Mouse (Mus musculus) spleen, adult 2 months (tissue): Measurements from ENCODE around the gene Mill2. TPM values are rescaled to one million over a fixed set of nuclear protein-coding genes. Genes with fewer than 3 reads are reported as not detected.

ENCODE experiments used
- DNase-seq, 2 experiments: peaks; one replicate each; pipeline versions ENCODE4 v3.0.0 to v3.0.0-alpha.2; 2012 to 2021; ENCODE audit warnings: low spot score in 2 of 2, low read depth in 1 of 2
- H3K27ac ChIP-seq: fragments of 200-500 bp; 2 replicates; pipeline ENCODE4 v1.5.1; 2012; ENCODE audit warnings: low read length, inconsistent platforms; ENCODE audit not compliant: insufficient read depth
- H3K27me3 ChIP-seq: fragments of 200-500 bp; 2 replicates; pipeline ENCODE4 v1.6.1; 2012; ENCODE audit warnings: mild to moderate bottlenecking, moderate library complexity, low read length, inconsistent platforms; ENCODE audit not compliant: control insufficient read depth, insufficient read depth
- H3K36me3 ChIP-seq: fragments of 200-500 bp; 2 replicates; pipeline ENCODE4 v1.6.1; 2012; ENCODE audit warnings: mild to moderate bottlenecking, low read length, inconsistent platforms; ENCODE audit not compliant: control insufficient read depth, insufficient read depth
- H3K4me1 ChIP-seq: fragments of 200-500 bp; 2 replicates; pipeline ENCODE4 v1.6.1; 2011; ENCODE audit warnings: inconsistent platforms; ENCODE audit not compliant: control insufficient read depth, insufficient read depth, insufficient read length
- H3K4me3 ChIP-seq: fragments of 200-500 bp; 2 replicates; pipeline ENCODE4 v1.5.1; 2011; ENCODE audit warnings: mild to moderate bottlenecking, inconsistent platforms; ENCODE audit not compliant: insufficient read depth, insufficient read length; ENCODE audit errors: extremely low read depth
- CTCF ChIP-seq: fragments of 200-500 bp; IDR thresholded peaks from 2 replicates; pipeline ENCODE4 v1.5.1; 2011; ENCODE audit warnings: mild to moderate bottlenecking, inconsistent platforms; ENCODE audit not compliant: insufficient read depth, insufficient read length, insufficient replicate concordance; ENCODE audit errors: extremely low read depth
- POLR2A ChIP-seq: fragments of 200-500 bp; IDR thresholded peaks from 2 replicates; pipeline ENCODE4 v1.6.1; 2011; ENCODE audit warnings: low read depth, low read length, inconsistent platforms
- WGBS: fragments of 180-500 bp; shearing (Covaris S2); methylation state at CpG from one replicate; pipeline ENCODE4 v1.1.7; 2018; 5-methylcytosine and 5-hydroxymethylcytosine counted together
- polyA plus RNA-seq: library from polyadenylated mRNA; depleted of rRNA; stranded (reverse); fragments of >200 nt; gene quantifications from 2 replicates; pipeline ENCODE4 v1.2.3, GENCODE M21; 2012

The Mill2 gene
- polyA plus RNA-seq, 1 experiment: 2.4 TPM

DNA sequence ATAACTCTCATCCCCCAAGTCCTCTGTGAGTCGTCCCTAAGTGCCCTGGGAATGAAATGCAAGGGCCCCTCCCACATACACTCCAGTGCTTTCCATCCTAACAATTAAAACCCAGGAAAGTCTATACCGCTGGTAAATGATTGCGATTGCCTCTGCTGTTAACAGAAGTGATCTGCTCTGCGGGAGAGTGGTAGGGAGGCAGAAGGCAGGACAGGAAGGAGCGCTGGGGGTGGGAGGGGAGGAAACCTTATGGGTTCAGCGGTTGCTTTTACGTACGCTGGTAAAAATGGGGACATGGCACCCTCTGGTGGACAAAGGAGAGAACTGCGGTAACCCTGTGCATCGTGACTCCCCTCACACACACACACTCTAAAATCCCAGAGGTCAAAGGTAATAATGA, 33.5 kb downstream of the Mill2 start:
- DNase-seq: peak; percentile 63 to 64
- peak overlapping the region; percentile 13; the same call in 1 of the 2 replicates for H3K4me3 ChIP-seq
- no peak overlapping the region for H3K27ac ChIP-seq
- no peaks in the 10 kb centered on the region for H3K4me1 ChIP-seq
- TF ChIP-seq CTCF (peak; percentile 85; the same call in 1 of the 2 replicates), POLR2A (no peak)
- H3K27me3 ChIP-seq: no peaks in the 10 kb centered on the region
- under 1% methylated on average over 10 of the region's 10 CpGs for WGBS
- H3K36me3 ChIP-seq: no peaks in the 10 kb centered on the region

DNA sequence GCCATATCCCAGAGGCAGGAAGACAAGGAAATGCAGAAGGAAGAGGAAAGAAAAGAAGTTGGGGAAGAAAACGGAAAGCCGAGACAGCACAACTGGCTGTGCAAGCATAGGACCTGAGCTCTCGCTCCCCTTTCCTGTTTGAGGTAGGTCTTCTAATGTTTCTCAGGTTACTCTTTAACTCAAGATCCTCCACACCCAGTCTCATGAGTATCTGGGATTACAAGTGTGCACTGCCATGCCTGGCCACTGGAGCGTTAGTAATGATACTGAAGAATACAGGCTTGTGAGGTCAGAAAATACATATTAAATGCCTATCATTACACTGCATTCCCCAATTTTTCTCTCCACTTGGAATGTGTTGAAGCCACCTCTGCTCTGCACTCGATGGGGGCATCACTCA, 35.6 kb downstream of the Mill2 start:
- WGBS: 77% methylated on average over 5 of the region's 5 CpGs
- no peaks in the 10 kb centered on the region for H3K4me1 ChIP-seq
- H3K27ac ChIP-seq: no peak overlapping the region
- no peak for DNase-seq
- no peak for TF ChIP-seq POLR2A
- no peaks in the 10 kb centered on the region for H3K36me3 ChIP-seq
- H3K4me3 ChIP-seq: no peak overlapping the region
- H3K27me3 ChIP-seq: no peaks in the 10 kb centered on the region

DNA sequence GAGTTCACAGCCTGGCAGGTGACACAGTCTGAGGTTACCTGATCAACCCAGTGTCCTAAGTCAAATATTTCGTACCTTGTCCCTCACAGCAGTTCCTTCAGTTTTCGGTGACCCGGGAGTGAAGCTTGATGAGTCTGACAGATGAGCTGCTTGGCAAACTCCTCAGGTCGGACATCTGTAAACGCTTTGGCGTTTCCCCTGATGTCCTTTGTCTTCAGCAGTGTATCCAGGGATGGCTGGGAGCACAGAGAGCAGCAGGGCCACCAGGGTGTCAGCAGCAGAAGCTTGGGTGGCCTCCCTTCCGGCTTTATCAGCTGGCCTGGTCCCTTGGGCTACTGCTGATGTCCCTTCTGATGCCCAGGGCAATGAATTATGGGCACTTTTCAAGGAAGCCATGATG, 38.9 kb downstream of the Mill2 start:
- no peak for TF ChIP-seq POLR2A
- TF ChIP-seq CTCF: no peak
- Histone ChIP-seq H3K4me1 (peaks cover under 1% of the 10 kb centered on the region; the same call in 1 of the 2 replicates), H3K4me3 (no peak overlapping the region), H3K27ac (no peak overlapping the region), H3K36me3 (no peaks in the 10 kb centered on the region), H3K27me3 (no peaks in the 10 kb centered on the region)
- WGBS: 84% methylated on average over 7 of the region's 7 CpGs
- DNase-seq: no peak

DNA sequence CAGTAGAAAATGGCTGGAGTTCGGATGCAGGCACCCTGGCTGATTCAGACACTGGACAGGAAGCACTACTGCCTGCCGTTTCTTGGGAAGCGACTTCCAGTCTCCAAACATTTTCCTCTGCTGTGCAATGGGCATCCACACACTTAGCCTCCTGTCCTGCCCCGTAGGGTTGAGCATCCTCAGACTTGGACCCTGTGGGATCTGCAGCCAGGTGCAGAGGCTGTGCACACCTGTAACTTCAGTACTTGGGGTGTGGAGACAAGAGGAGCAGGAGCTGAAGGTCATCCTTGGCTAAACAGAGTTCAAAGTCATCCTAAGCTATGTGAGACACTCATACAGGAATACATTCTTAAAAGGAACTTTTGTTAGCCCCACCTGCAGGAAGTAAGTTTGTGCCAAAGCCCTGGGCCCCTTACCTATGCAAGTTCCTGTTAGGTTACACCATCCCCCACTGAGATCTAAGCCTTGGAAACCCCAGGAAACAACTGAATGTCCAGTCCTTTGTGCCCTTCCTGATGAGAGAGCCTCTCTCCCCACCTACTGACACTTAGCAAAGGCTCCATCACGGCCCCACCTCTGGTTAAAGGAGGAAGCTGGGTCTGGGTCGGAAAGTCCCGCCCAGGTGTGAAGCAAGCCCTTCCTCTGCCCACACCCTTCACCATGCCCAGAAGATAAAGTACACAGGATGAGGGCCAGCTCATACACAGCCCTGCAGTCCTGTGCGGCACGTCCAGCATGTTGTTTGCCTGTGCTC, 44.4 kb downstream of the Mill2 start:
- Histone ChIP-seq H3K27ac (peak overlapping the region; percentile 76), H3K27me3 (no peaks in the 10 kb centered on the region), H3K4me3 (peak overlapping the region; percentile 60), H3K36me3 (no peaks in the 10 kb centered on the region), H3K4me1 (peaks cover 11% of the 10 kb centered on the region; the same call in 1 of the 2 replicates)
- TF ChIP-seq POLR2A (peak; percentile 57; the same call in 1 of the 2 replicates), CTCF (no peak)
- 40% methylated on average over 9 of the region's 9 CpGs for WGBS
- DNase-seq: peak in 1 of 2 experiments; percentile 51

DNA sequence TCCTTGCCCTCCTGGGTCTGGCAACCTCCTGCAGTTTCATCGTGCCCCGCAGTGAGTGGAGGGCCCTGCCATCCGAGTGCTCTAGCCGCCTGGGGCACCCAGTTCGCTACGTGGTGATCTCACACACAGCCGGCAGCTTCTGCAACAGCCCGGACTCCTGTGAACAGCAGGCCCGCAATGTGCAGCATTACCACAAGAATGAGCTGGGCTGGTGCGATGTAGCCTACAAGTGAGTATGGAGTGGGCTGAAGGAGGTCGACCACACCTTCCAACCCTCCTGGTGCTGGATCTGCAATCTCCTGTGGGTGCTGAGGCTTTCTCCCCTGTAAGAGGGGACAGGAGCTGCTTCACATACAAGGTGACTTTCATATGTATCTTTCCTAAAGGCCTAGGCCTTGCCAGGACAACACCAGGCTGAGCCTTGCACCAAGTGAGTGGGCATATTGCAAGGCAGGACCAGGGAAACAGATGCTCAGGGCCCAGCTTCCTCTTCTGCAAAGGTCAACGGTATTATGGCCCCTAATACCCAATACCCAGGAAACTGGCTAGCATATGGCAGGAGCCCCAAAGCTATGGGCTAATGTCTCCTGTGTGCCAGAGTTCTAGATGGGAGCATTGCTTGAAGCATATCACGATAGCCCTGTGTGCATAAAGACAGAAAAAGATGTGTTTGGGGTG, 45.1 kb downstream of the Mill2 start:
- H3K4me1 ChIP-seq: peaks cover 11% of the 10 kb centered on the region; the same call in 1 of the 2 replicates
- H3K27ac ChIP-seq: peak overlapping the region; percentile 76
- peaks cover 2% of the 10 kb centered on the region; the same call in 1 of the 2 replicates for H3K36me3 ChIP-seq
- no peak for TF ChIP-seq CTCF
- no peak for TF ChIP-seq POLR2A
- H3K27me3 ChIP-seq: no peaks in the 10 kb centered on the region
- no peak for DNase-seq
- H3K4me3 ChIP-seq: peak overlapping the region; percentile 60
- WGBS: 20% methylated on average over 13 of the region's 13 CpGs

DNA sequence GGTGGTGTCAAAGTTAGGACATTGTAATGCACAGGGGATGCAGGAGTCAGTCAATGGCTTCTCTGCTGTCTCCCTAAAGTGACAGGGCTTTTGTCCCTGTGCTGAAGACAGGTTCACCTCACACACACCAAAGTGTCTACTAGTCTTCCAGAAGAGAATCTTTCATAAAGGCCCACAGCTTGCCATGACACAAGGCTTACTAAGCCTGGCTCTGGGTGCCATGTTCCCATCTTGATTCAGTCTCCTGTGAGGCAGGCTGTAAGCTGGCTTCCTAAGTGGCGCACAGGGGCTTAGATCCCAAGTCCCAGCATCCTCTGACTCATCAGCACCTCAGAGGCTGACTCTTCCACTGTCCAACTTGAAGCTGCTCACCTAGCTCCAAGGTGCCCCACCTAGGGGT, 47.2 kb downstream of the Mill2 start:
- whole genome bisulfite sequencing: 97% methylated on average over 1 of the region's 1 CpGs
- peaks cover 11% of the 10 kb centered on the region; the same call in 1 of the 2 replicates for H3K4me1 ChIP-seq
- H3K36me3 ChIP-seq: peaks cover 8% of the 10 kb centered on the region
- DNase-seq: no peak
- no peaks in the 10 kb centered on the region for H3K27me3 ChIP-seq
- no peak overlapping the region for H3K27ac ChIP-seq
- TF ChIP-seq POLR2A (no peak), CTCF (no peak)
- H3K4me3 ChIP-seq: no peak overlapping the region

DNA sequence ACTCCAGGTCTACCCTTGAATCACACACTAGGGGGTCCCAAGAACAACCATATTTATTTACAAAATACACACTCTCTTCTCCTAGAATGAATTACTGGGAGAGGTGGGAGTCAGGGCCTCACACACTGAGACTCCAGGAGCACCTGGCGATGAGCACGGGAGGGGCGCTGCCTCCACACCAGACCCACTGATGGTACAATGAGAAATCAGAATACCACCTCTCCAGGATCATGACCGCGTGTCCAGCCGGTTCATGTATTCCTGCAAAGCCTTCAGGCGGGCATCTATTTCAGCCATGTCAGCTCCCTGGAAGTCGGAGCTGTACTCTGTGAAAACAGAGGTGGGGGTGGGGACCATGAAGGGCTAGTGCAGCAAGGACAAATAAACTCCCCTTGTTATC, 51.1 kb downstream of the Mill2 start:
- Histone ChIP-seq H3K4me1 (peaks cover 12% of the 10 kb centered on the region), H3K27me3 (peaks cover 2% of the 10 kb centered on the region), H3K4me3 (no peak overlapping the region), H3K36me3 (peaks cover 8% of the 10 kb centered on the region), H3K27ac (no peak overlapping the region)
- WGBS: 95% methylated on average over 8 of the region's 8 CpGs
- no peak for DNase-seq
- TF ChIP-seq CTCF (no peak), POLR2A (no peak)
